Mouse (Mus musculus): ENCODE measurements around the gene Zfp266.

Gene Zfp266

GRCm38 (mm10) chr9:20492527-20493233 is 28.5 kb downstream of the Zfp266 start, which contains the start of gene Zfp426:
Gene Zfp426, minus strand, starts transcription at chr9:20492746.
- peak; percentile 49 to 82 for DNase-seq (ENCODE audit: low spot score in 2 of 2)

DNA sequence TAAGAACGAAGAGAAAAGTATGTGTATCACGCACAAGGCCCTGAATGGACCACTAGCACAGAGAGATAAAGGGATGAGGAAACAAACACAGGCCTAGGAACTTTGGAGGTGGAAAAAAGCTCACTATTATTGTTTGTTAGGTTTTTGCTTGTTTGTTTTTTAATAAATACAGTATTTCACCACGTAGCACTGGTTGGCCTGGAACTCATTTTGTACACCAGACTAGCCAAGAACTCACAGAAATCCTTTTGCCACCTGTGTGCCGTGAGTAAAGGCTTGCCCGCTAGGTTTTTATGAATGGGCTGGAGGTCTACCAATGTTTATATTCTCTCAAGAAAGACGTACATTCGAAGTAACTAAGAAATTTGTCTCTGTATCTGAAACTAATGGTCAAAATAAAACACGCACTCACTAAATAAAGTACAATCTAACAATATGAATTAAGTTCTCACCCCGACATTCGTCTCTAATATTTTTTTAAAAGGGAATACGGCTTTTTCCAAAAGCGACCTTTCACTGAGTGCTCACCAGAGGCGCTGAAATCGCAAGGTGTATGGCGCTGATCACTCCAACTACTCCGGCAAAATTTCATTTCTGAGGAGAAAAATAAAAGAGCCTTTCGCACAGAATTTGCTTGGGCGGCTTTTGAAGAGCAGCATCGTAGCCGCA is 29.2 kb downstream of the Zfp266 start:
- no peak for DNase-seq (ENCODE audit: low spot score in 2 of 2)

GRCm38 (mm10) chr9:20489536-20489935 is 31.7 kb downstream of the Zfp266 start:
- DNase-seq (ENCODE audit: low spot score in 2 of 2): no peak

GRCm38 (mm10) chr9:20479396-20479795 is 41.8 kb downstream of the Zfp266 start:
- no peak for DNase-seq (ENCODE audit: low spot score in 2 of 2)

GRCm38 (mm10) chr9:20476632-20477031 is 44.6 kb downstream of the Zfp266 start:
- no peak for DNase-seq (ENCODE audit: low spot score in 2 of 2)

DNA sequence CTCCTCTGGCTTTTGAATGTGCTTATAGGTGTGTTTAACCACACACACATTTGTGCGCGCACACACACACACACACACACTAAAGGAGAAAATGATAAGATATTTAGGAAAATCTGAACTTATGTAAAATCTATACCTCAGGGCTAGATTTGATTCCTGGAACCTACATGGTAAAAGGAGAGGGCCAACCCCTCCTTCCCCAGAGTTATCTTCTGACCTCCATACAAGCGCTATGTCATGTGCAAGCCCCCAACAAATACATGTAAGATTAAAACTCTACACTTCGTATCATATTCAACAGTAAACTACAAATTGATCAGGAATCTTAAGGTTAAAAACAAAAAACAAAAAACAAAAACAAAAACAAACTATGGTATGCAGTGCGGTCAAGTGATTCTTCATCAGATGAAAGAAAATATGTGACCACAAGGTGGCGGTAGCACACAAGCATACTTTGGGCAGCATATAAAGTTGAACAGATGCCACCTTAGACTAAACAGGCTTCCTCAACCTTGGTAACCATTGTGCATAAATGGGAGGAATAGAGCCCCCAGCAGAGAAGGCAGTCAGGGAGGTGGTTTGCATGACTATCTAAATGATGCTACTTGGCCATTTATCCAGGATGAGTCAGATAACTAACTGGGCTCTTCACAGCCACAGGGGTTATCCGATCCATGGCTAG is 54.3 kb downstream of the Zfp266 start:
- peak in 1 of 2 experiments; percentile 57 for DNase-seq (ENCODE audit: low spot score in 2 of 2)

GRCm38 (mm10) chr9:20459377-20460317 is 61.6 kb downstream of the Zfp266 start, which contains the start of gene Zfp26:
Gene Zfp26, minus strand, starts transcription at chr9:20460162.
- DNase-seq (ENCODE audit: low spot score in 2 of 2): peak; percentile 45 to 61

GRCm38 (mm10) chr9:20453647-20454046 is 67.6 kb downstream of the Zfp266 start:
- no peak for DNase-seq (ENCODE audit: low spot score in 2 of 2)

- no peak for DNase-seq (ENCODE audit: low spot score in 2 of 2)
Measured at GRCm38 (mm10) chr9:20451493-20451892, 69.7 kb downstream of the Zfp266 start.

Data from cerebellum, postnatal 4 days (tissue).